Mouse (Mus musculus) embryonic facial prominence, embryonic 12.5 days (tissue): ENCODE measurements around the gene Mtss1l. TPM values are rescaled to one million over a fixed set of nuclear protein-coding genes. Genes with fewer than 3 reads are reported as not detected.
A peak's percentile ranks its signal among the peaks of the same experiment; 100 is the strongest.

Source experiments
- ATAC-seq: fragments of 200-750 bp; cut with Nextera tagmentation; 2 replicates; pipeline ENCODE4 v1.8.0; 2017; ENCODE audit not compliant: insufficient number of reproducible peaks, insufficient read depth, low FRiP score, low TSS enrichment
- H3K27ac ChIP-seq: fragments of 300-500 bp; sonication (generic); 2 replicates; pipeline ENCODE4 v1.5.1; 2016; ENCODE audit warnings: mild to moderate bottlenecking
- H3K27me3 ChIP-seq: fragments of 300-500 bp; sonication (generic); 2 replicates; pipeline ENCODE4 v1.6.1; 2016; ENCODE audit warnings: mild to moderate bottlenecking, moderate library complexity
- H3K36me3 ChIP-seq: fragments of 300-500 bp; sonication (generic); 2 replicates; pipeline ENCODE4 v1.6.1; 2016; ENCODE audit warnings: mild to moderate bottlenecking
- H3K4me1 ChIP-seq: fragments of 300-500 bp; sonication (generic); 2 replicates; pipeline ENCODE4 v1.6.1; 2016
- H3K4me2 ChIP-seq: fragments of 300-500 bp; sonication (generic); replicated peaks from 2 replicates; pipeline ENCODE4 v1.6.1; 2016; ENCODE audit warnings: mild to moderate bottlenecking, moderate library complexity
- H3K4me3 ChIP-seq: fragments of 300-500 bp; sonication (generic); 2 replicates; pipeline ENCODE4 v1.5.1; 2016; ENCODE audit warnings: mild to moderate bottlenecking
- H3K9ac ChIP-seq: fragments of 300-500 bp; sonication (generic); 2 replicates; pipeline ENCODE4 v1.6.1; 2016; ENCODE audit warnings: mild to moderate bottlenecking, moderate library complexity
- H3K9me3 ChIP-seq: fragments of 300-500 bp; sonication (generic); 2 replicates; pipeline ENCODE4 v1.6.1; 2016; ENCODE audit warnings: mild to moderate bottlenecking, moderate library complexity
- whole genome bisulfite sequencing: fragments of 180-500 bp; shearing (Covaris S2); methylation state at CpG from one replicate; pipeline ENCODE4 v1.1.7; 2016; 5-methylcytosine and 5-hydroxymethylcytosine counted together
- polyA plus RNA-seq: library from polyadenylated mRNA; unstranded; fragments of >200 nt; fragmentation: Nextera tagmentation; extraction: Ambion mirVana; gene quantifications from 2 replicates; pipeline ENCODE4 v1.2.1, GENCODE M21; 2016

The Mtss1l gene
- polyA plus RNA-seq, 1 experiment from 2014 or later: 10.9 TPM

DNA sequence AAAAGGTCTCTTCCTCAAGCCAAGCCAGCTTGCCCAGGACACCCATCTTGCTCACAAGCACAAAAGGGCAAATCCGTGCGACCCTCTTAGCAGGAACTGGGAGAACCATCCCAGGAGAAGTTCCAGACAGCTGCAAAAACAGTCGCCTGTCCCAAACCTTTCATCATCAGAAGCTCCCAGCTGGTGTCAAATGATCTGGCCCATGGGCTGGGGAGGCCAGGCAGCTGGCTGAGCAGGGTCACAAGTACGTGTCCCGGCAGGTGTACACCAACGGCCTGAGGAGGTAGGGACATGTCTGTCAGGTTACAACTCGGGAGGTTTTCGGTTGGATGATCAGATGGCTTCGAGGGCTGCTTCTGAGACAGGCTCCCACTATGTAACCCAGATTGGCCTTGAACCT lies 25.4 kb downstream of the Mtss1l start:
- no peaks in the 10 kb centered on the region for H3K4me1 ChIP-seq
- 57% methylated on average over 9 of the region's 9 CpGs for WGBS
- no peak overlapping the region for H3K4me3 ChIP-seq

DNA sequence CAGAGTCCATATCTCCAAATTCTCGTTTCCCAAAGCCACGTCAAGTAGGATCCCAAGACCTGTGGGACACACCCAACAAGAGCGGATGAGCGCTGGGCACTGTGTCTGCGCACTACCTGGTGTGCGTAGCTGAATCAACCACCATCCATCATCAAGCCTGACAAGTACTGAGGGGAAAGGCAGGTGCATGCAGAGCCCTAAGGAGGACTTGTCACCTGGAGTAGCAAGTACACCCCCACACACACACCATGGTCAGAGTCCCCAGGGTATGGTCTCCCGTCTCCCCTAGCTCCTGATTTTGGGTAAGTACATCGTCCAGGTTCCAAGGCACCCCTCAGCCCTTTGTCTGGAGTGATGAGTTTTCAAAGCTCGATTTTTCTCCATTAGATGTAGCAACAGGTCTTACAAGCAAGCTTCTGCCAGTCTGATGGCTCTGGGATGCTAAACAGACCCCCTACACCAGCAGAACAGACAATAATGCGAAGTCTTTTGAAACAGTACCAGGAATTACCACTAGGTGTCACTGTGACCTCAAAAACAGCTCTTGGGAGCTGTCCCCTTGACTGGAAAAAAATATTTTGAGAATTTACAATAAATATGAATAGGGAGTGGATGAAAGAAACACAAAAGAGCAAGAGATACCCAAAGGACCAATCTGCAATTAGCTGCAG lies 28.4 kb downstream of the Mtss1l start:
- no peak overlapping the region for H3K9ac ChIP-seq
- no peak overlapping the region for H3K4me3 ChIP-seq
- no peak overlapping the region for H3K27ac ChIP-seq
- H3K9me3 ChIP-seq: no peaks in the 10 kb centered on the region
- no peak for ATAC-seq
- H3K4me2 ChIP-seq: no peak overlapping the region
- H3K36me3 ChIP-seq: no peaks in the 10 kb centered on the region
- H3K27me3 ChIP-seq: no peaks in the 10 kb centered on the region
- H3K4me1 ChIP-seq: no peaks in the 10 kb centered on the region; the same call in 1 of the 2 replicates
- WGBS: 60% methylated on average over 10 of the region's 10 CpGs

More for the DNA sequence above, 25.4 kb downstream of the Mtss1l start:
- Histone ChIP-seq H3K9me3 (no peaks in the 10 kb centered on the region), H3K9ac (no peak overlapping the region), H3K4me2 (no peak overlapping the region), H3K36me3 (no peaks in the 10 kb centered on the region), H3K27me3 (no peaks in the 10 kb centered on the region), H3K27ac (no peak overlapping the region)
- ATAC-seq: no peak

DNA sequence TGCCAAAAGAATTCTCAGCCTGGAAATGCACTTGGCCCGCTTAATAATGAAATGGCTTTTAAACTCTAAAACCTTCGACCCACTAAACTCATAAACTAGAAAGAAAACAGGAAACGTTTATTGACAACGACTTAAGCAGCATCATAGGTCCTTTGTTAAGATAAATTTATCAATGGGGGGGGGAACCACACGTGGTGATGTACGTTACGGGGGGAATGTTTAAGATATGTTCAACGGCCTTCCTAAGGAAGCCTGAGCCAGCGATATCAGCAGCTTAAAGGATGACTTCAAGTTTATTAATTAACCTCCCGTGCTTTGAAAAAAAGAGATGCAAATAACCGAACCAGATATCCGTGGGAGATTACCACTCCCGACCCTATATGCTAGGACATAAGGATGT lies 29.0 kb downstream of the Mtss1l start:
- ATAC-seq: no peak
- Histone ChIP-seq H3K4me2 (no peak overlapping the region), H3K9me3 (no peaks in the 10 kb centered on the region), H3K4me1 (peaks cover 6% of the 10 kb centered on the region; the same call in 1 of the 2 replicates), H3K4me3 (no peak overlapping the region), H3K36me3 (no peaks in the 10 kb centered on the region), H3K9ac (no peak overlapping the region), H3K27ac (no peak overlapping the region), H3K27me3 (no peaks in the 10 kb centered on the region)
- WGBS: 53% methylated on average over 13 of the region's 13 CpGs

DNA sequence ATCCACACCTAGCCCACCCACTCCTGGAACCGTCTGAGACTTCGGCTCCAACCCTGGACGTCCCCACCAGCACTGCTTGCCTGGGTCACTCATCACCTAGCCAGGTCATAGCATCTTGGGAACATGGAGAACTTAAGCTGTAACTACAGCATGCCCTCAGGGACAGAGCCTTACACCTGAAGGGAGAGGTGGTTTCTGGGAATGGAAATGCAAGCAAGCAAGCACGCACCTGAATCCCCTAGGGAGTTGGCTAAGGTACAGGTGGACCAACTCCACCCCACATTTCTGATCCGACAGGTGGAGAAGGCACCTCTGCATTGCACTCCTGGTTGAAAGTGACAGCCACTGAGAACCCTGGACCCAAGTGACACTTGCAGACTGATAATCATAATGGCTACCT lies 30.2 kb downstream of the Mtss1l start:
- H3K4me1 ChIP-seq: peaks cover 7% of the 10 kb centered on the region; the same call in 1 of the 2 replicates
- no peak overlapping the region for H3K9ac ChIP-seq
- no peak for ATAC-seq
- no peak overlapping the region for H3K27ac ChIP-seq
- H3K4me2 ChIP-seq: no peak overlapping the region
- no peaks in the 10 kb centered on the region for H3K9me3 ChIP-seq
- 76% methylated on average over 5 of the region's 5 CpGs for WGBS
- H3K36me3 ChIP-seq: no peaks in the 10 kb centered on the region
- no peaks in the 10 kb centered on the region for H3K27me3 ChIP-seq
- no peak overlapping the region for H3K4me3 ChIP-seq

DNA sequence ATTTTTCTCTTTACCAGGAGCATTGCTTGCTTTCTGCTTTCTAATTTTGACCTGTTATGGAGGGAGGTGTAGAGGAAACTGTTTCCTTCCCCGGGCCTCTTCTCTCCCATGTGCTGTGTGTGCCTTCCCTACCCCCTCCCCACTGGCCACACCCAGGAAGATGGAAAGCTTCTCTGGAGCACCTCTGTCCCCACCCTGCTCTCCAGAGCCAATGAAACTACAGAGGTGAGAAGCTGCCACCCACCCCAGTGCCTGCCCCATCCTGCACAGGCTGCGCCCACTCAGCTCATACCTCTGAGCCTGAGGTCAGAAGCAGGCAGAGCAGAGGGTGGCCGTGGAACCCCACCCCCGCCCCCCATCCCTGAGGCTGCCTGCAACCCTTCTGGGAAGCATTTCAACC lies 33.4 kb downstream of the Mtss1l start:
- Histone ChIP-seq H3K4me1 (peaks cover 7% of the 10 kb centered on the region; the same call in 1 of the 2 replicates), H3K9ac (no peak overlapping the region), H3K36me3 (no peaks in the 10 kb centered on the region), H3K4me2 (no peak overlapping the region), H3K27me3 (no peaks in the 10 kb centered on the region), H3K27ac (no peak overlapping the region), H3K9me3 (no peaks in the 10 kb centered on the region), H3K4me3 (no peak overlapping the region)
- ATAC-seq: peak; percentile 73; the same call in 1 of the 2 replicates
- WGBS: 55% methylated on average over 4 of the region's 4 CpGs

DNA sequence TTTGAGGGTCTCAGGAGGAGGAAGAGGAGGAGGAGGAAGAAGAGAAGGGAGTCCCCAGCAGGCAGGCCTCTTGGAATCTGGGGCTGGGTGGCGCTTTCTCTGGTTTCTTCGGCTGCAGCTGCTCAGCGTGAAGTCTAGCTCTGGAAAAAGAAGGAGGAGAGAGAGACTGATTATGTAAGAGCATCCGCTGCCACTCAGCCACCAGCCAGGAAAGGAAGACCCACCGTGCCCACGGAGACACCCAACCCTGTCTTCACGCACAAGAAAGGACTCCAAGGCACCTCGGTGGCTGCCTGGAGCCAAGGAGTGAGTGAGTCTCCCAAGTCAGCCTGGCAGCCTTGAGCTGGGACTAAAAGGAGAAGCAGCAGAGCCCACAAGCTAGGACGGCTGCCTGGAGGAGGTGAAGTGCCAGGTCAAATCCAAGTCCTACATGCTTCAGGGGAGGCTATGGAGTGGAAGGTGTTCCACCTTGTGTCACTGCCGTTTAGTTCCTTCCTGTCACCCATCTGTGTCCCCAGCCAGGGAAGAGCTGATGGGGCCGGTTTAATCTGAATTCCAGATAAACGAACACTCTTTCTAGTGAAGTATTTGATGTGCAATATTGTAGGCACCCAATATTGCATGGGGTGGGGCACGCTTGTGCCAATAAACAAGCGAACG lies 34.4 kb downstream of the Mtss1l start:
- H3K4me2 ChIP-seq: no peak overlapping the region
- no peak overlapping the region for H3K9ac ChIP-seq
- WGBS: 57% methylated on average over 15 of the region's 15 CpGs
- no peak for ATAC-seq
- no peaks in the 10 kb centered on the region for H3K36me3 ChIP-seq
- H3K27ac ChIP-seq: no peak overlapping the region
- no peaks in the 10 kb centered on the region for H3K9me3 ChIP-seq
- H3K27me3 ChIP-seq: no peaks in the 10 kb centered on the region
- peaks cover 7% of the 10 kb centered on the region; the same call in 1 of the 2 replicates for H3K4me1 ChIP-seq
- H3K4me3 ChIP-seq: no peak overlapping the region

DNA sequence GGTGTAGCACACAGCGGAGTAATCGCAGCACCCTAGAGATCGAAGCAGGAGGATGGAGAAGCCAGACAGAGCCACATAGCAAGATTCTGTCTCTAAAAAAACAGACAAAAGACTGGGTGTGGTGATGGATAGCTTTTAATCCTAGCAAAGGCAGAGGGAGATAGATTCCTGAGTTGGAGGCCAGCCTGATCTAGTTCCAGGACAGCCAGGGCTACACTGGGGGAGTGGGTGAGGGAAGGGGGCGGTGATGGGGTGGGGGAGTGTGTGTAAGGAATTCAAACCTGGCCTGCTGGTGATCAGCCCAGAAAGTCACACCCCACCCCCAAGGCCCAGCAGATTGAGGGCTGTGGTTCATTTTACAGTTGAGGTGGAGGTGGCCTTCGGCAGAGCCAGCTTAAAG lies 34.9 kb downstream of the Mtss1l start:
- Histone ChIP-seq H3K36me3 (no peaks in the 10 kb centered on the region), H3K4me2 (no peak overlapping the region), H3K27ac (no peak overlapping the region), H3K4me1 (peaks cover 7% of the 10 kb centered on the region; the same call in 1 of the 2 replicates), H3K9ac (no peak overlapping the region), H3K27me3 (no peaks in the 10 kb centered on the region), H3K9me3 (no peaks in the 10 kb centered on the region), H3K4me3 (no peak overlapping the region)
- no peak for ATAC-seq
- WGBS: 75% methylated on average over 5 of the region's 5 CpGs

DNA sequence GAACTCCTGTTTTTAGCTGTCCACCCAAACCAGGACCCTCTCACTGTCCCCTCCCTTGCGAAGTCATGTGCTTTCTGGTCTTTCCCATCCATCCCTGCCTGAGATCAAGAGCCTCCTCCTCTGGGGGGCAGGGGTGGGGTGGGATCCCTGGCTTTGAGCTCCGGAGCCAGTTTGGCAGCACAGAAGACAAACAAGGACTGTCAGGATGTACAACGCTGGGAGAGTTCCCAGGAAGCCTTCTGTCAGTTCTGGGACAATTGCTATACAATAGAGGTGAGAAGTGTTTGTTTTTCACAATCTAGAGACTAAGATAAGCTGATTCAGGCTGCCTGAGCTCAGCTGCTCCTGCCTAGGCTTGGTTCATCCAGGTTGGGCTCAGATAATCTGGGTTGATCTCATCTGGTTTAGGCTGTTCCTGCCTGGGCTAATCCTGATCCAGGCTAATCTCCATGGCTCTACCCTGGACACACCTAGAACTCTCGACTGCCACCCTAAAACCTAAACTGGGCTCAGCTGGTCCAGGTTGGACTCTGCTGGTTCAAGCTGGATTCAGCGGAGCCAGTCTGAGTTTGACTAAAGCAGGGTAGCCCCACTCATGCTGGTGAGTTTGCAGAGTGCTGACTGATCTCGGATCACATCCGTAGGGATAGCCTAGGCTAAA lies 39.1 kb downstream of the Mtss1l start:
- WGBS: 70% methylated on average over 7 of the region's 7 CpGs
- no peaks in the 10 kb centered on the region for H3K9me3 ChIP-seq
- H3K4me1 ChIP-seq: no peaks in the 10 kb centered on the region
- no peak overlapping the region for H3K9ac ChIP-seq
- H3K4me2 ChIP-seq: no peak overlapping the region
- no peaks in the 10 kb centered on the region for H3K36me3 ChIP-seq
- no peaks in the 10 kb centered on the region for H3K27me3 ChIP-seq
- ATAC-seq: no peak
- H3K4me3 ChIP-seq: no peak overlapping the region
- no peak overlapping the region for H3K27ac ChIP-seq

DNA sequence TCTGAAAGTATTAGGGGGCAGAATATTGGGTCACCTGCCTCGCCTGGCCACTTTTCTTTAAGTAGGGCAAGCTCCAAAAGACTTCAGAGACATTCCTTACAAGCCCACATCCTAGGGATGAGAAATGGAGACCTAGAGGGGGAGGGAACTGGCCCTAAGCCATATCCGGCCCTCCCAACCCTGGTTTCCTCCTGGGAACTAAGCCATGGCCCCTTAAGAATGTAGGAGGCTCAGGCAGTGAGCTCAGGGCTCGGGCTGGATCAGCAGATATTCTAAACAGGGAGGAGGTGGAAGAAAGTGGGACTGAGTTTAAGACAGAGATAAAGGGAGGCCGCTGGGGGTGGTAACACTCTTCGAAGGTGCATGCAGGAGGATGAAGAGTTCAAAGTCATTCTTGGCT lies 39.9 kb downstream of the Mtss1l start:
- no peak overlapping the region for H3K4me2 ChIP-seq
- WGBS: 54% methylated on average over 5 of the region's 5 CpGs
- H3K4me3 ChIP-seq: no peak overlapping the region
- no peak overlapping the region for H3K27ac ChIP-seq
- no peaks in the 10 kb centered on the region for H3K4me1 ChIP-seq
- no peaks in the 10 kb centered on the region for H3K36me3 ChIP-seq
- no peak overlapping the region for H3K9ac ChIP-seq
- no peaks in the 10 kb centered on the region for H3K27me3 ChIP-seq
- H3K9me3 ChIP-seq: no peaks in the 10 kb centered on the region
- no peak for ATAC-seq

DNA sequence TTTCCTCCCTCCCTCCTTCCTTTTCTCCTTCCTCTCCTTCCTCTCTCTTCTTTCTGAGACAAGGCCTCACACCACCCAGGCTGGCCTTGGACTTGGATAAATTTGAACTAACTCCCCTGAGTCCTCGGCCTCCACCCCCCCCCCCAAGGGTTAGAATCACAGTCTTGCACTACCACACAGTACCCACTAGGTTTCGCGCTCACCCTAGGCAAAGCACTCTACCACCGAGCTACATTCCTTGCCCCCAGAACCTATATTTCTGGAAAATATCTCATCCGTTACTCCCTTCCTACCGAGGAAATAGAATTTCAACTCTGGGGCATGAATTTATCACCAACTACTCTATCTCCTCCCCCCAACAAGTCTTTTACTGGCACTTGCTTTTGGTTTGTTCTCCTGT lies 40.7 kb downstream of the Mtss1l start:
- 58% methylated on average over 6 of the region's 6 CpGs for WGBS
- ATAC-seq: no peak

DNA sequence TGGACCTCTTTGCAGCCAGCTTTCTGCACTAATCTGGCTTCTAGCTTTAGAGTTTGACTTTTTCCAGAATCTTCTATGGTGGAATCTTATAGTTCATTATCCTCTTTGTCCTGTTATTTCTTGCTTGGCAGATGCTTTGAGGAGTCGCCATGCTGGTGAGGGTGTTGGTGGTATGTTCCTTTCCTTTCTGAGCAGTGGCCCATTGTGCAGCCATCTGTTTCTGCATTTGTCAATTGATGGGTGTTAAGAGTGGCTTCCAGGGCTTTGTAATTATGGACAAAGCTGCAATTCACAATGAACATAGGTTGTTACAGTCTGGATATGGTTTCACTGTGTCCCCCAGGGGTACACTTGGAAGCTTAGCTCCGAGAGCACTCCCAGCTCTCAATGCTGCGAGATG lies 43.4 kb downstream of the Mtss1l start:
- Histone ChIP-seq H3K4me2 (no peak overlapping the region), H3K9ac (no peak overlapping the region), H3K9me3 (no peaks in the 10 kb centered on the region), H3K36me3 (no peaks in the 10 kb centered on the region), H3K4me3 (no peak overlapping the region), H3K27ac (no peak overlapping the region), H3K4me1 (no peaks in the 10 kb centered on the region), H3K27me3 (no peaks in the 10 kb centered on the region)
- WGBS: 70% methylated on average over 3 of the region's 3 CpGs
- ATAC-seq: no peak

More for the DNA sequence above, 40.7 kb downstream of the Mtss1l start:
- Histone ChIP-seq H3K9ac (no peak overlapping the region), H3K4me3 (no peak overlapping the region), H3K27me3 (no peaks in the 10 kb centered on the region), H3K4me2 (no peak overlapping the region), H3K27ac (no peak overlapping the region), H3K36me3 (no peaks in the 10 kb centered on the region), H3K9me3 (no peaks in the 10 kb centered on the region), H3K4me1 (no peaks in the 10 kb centered on the region)

DNA sequence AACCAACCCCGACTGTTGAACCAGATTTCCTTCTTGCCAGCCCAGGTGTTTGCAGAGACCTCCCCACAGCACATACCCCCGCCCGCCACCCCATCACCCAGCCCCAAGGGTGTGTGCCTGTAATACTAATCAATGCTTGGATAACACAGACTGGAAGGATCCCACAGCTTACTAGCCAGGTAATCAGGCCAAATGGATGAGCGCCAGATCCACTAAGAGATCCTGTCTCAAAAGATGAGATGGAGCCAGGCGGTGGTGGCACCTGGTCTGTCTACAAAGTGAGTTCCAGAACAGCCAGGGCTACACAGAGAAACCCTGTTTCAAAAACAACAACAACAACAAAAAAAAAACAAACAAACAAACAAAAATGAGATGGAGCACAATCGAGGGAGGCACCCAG lies 46.0 kb downstream of the Mtss1l start:
- Histone ChIP-seq H3K27ac (no peak overlapping the region), H3K4me3 (no peak overlapping the region), H3K4me1 (no peaks in the 10 kb centered on the region), H3K9me3 (no peaks in the 10 kb centered on the region), H3K9ac (no peak overlapping the region), H3K27me3 (no peaks in the 10 kb centered on the region), H3K36me3 (no peaks in the 10 kb centered on the region), H3K4me2 (no peak overlapping the region)
- no peak for ATAC-seq
- WGBS: 92% methylated on average over 6 of the region's 6 CpGs
